Mouse (Mus musculus) Muller cell, postnatal 12 days (primary cell): ENCODE measurements around the gene Mprip.
"Not testable (repeated sequence)": the region's sequence is repeated elsewhere in the genome, so short reads cannot be mapped to it uniquely, and the experiment has no call there.

Experiments used
- DNase-seq: peaks from one replicate; pipeline ENCODE4 v3.0.0-alpha.2; 2015; ENCODE audit errors: inconsistent ontology term

The Mprip gene

GRCm38 (mm10) chr11:59707931-59708611 lies 47.0 kb downstream of the Mprip start:
- peak; percentile 94 for DNase-seq

GRCm38 (mm10) chr11:59715424-59715840 lies 54.3 kb downstream of the Mprip start:
- DNase-seq, result no peak

GRCm38 (mm10) chr11:59717801-59718291 lies 56.7 kb downstream of the Mprip start:
- peak; percentile 11 for DNase-seq

GRCm38 (mm10) chr11:59719185-59719584 lies 58.1 kb downstream of the Mprip start:
- DNase-seq, result no peak

- peak; percentile 18 for DNase-seq
Observed at GRCm38 (mm10) chr11:59721385-59721784, 60.3 kb downstream of the Mprip start.

GRCm38 (mm10) chr11:59727204-59727603 lies 66.1 kb downstream of the Mprip start:
- DNase-seq, result no peak

GRCm38 (mm10) chr11:59731821-59732220 lies 70.7 kb downstream of the Mprip start:
- DNase-seq, result peak; percentile 49

GRCm38 (mm10) chr11:59732407-59733066 lies 71.4 kb downstream of the Mprip start:
- peak; percentile 90 for DNase-seq

GRCm38 (mm10) chr11:59733600-59733999 lies 72.5 kb downstream of the Mprip start:
- not testable (repeated sequence) for DNase-seq

GRCm38 (mm10) chr11:59734335-59734734 lies 73.2 kb downstream of the Mprip start:
- no peak for DNase-seq

- DNase-seq, result not testable (repeated sequence)
Observed at GRCm38 (mm10) chr11:59735938-59736337, 74.8 kb downstream of the Mprip start.

- DNase-seq, result no peak
Observed at GRCm38 (mm10) chr11:59737250-59737649, 76.1 kb downstream of the Mprip start.

- DNase-seq, result no peak
Observed at GRCm38 (mm10) chr11:59739996-59740395, 78.9 kb downstream of the Mprip start.

- DNase-seq, result no peak
Observed at GRCm38 (mm10) chr11:59741915-59742314, 80.8 kb downstream of the Mprip start.

- DNase-seq, result no peak
Observed at GRCm38 (mm10) chr11:59743307-59743706, 82.2 kb downstream of the Mprip start.

GRCm38 (mm10) chr11:59743712-59744111 lies 82.6 kb downstream of the Mprip start:
- no peak for DNase-seq

- DNase-seq, result no peak
Observed at GRCm38 (mm10) chr11:59744374-59744773, 83.3 kb downstream of the Mprip start.

- no peak for DNase-seq
Observed at GRCm38 (mm10) chr11:59745851-59746250, 84.7 kb downstream of the Mprip start.

GRCm38 (mm10) chr11:59746614-59747013 lies 85.5 kb downstream of the Mprip start:
- no peak for DNase-seq

GRCm38 (mm10) chr11:59749050-59749449 lies 87.9 kb downstream of the Mprip start:
- no peak for DNase-seq

- no peak for DNase-seq
Observed at GRCm38 (mm10) chr11:59754504-59754903, 93.4 kb downstream of the Mprip start.

GRCm38 (mm10) chr11:59756351-59756750 lies 95.2 kb downstream of the Mprip start:
- DNase-seq, result no peak
